Mouse (Mus musculus) embryo, embryonic 9.5 days (tissue): ENCODE measurements at regions not wholly inside any gene's neighbourhood (a gene's known extent, or its start where the extent isn't known, plus 50 kb on each side); places are given as distances from the start of the nearest gene placed in this dataset.
A peak's percentile ranks its signal among the peaks of the same experiment; 100 is the strongest.

Experiments
- DNase-seq: peaks from one replicate; pipeline ENCODE4 v3.0.0-alpha.2; 2017; ENCODE audit errors: extremely low spot score

DNA sequence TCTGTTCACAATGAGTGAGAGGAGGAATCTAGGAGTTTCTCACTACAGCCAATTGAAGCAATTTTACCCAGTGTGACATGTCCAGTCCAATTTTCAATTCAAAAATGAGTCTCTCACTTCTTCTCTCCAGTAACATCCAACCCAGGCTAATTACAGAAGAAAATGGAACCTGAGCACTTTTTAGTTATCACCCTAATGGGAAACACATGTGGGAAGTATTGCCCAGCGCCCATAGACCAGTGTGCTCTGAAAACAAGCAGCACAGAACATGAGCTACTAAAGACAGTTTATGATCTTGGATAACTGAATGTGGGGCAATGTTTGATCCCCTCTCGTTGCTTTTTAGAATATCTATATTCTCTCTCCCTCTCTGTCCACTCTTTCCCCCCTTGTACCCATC lies 70.5 kb upstream of the Efemp1 start:
- peak; percentile 6 for DNase-seq

- no peak for DNase-seq
Observed at GRCm38 (mm10) chr11:28770831-28771230, 82.2 kb upstream of the Efemp1 start.

DNA sequence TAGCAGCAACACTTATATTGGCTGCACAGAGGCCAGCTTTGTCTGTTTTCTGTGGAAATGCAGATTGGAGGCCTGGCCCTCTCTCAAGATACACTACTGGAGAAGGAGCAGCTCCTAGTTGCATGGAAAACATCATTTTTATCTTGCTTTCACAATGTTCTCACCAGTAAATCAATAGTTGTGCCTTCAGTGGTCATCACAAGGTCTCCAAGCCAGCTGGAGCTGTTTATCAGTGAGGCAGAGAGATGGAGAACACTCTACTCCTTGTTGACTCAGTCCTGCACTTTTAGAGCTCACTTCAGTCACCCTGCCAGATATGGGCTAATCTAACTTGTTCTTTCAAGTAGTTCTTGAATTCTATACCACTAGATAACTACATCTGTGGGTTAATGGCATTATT lies 92.3 kb upstream of the Efemp1 start:
- no peak for DNase-seq

- DNase-seq = peak; percentile 74
Observed at GRCm38 (mm10) chr11:28734941-28735597, 117.9 kb upstream of the Efemp1 start.

DNA sequence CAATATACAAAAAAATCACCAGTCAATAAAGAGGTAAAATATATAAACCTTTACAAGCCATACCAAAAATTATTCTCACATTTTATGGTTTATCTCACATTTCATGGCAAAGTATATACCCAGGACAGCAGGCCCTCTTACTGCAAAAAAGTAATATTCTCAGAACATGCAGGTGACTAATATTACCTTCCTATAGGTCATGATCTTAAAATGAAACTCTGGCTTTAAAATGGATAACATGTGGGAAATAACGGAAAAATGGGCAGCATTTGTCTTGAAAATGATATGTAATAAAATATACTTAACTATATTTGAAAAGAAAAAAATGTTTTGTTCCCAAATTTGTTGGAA lies 118.4 kb upstream of the Efemp1 start:
- DNase-seq = no peak

- DNase-seq = peak; percentile 22
Observed at GRCm38 (mm10) chr11:28733877-28734580, 119.0 kb upstream of the Efemp1 start.

- DNase-seq = no peak
Observed at GRCm38 (mm10) chr11:28730140-28730539, 122.9 kb upstream of the Efemp1 start.

GRCm38 (mm10) chr11:28709511-28709910 lies 125.4 kb upstream of the Ccdc85a start:
- DNase-seq = no peak

GRCm38 (mm10) chr11:28708431-28708830 lies 124.3 kb upstream of the Ccdc85a start:
- no peak for DNase-seq

DNA sequence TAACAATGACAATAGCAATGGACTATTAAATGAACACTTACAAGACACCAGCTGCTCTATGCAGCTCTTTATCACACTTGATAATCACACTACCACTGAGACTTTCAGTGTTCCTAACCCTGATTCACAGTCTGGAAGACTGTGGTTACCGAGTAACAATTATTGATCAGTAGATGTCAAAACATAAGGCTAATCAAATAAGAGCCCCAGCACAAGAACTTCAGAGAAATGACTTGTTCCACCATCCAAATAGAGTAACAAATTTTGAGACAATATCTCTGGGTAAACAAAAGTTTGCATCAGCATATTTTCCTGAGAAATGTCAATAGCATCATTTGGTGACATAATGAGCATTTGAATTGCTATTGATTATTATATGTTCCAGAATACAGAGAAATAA lies 118.3 kb upstream of the Ccdc85a start:
- no peak for DNase-seq

GRCm38 (mm10) chr11:28701379-28701778 lies 117.3 kb upstream of the Ccdc85a start:
- no peak for DNase-seq

- no peak for DNase-seq
Observed at GRCm38 (mm10) chr11:28699766-28700165, 115.6 kb upstream of the Ccdc85a start.

DNA sequence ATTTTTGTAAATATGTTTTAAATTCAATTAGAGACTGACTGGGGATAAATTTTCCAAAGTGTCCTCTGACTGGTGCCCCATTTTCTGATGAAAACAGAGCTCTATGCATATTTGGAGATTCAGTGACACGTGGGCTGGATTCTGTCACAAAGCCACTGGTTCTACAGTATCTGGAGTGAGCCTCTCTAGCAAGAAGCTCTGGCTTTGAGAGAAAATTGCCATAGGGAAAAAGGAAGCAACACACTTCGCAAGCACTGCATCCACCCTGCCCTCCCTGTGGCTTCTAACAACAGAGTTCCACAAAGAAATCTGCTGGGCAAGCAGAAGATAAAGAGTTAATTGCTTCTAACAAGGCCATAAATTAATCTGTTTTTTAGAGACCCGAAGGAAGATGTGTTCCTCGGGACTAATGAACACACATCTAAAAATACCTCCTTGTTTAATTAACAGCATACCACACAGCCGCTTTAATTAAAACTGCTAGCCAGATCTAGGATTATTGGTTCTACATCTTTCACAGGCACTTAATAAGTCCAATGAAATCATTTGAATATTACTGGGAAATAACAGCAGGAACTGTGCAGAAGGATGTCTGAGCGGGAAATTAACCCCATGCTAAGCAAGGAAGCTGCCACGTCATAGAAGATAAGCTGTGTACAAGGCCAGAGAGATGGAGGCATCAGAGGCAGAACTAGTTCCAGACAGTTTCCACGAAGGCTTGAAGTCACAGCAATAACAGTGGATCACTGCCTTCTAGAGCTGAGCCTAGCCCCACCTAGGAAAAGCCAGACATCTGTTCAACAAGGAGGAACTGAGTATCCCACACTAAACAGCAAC lies 113.7 kb upstream of the Ccdc85a start:
- no peak for DNase-seq

DNA sequence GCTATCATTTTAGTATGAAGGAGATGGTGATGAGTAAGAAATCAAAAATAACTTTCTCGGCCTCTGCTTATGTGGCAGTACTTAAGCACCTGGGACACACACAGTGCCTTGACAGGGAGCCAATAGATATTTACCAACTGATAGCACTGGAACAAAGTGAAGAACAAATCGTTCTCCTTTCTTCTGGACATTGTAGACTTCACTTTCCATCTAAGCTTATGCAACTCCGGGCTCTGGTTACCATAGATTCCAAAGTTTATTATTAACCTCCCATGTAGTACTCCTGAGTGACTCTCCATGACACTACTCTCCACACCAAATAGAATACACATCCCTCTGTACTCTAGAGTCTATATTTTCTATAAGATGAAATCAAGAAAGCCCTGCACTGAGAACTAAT lies 110.9 kb upstream of the Ccdc85a start:
- DNase-seq = no peak

- no peak for DNase-seq
Observed at GRCm38 (mm10) chr11:28693303-28693702, 109.2 kb upstream of the Ccdc85a start.

- DNase-seq = peak; percentile 54
Observed at GRCm38 (mm10) chr11:28692263-28693194, 108.4 kb upstream of the Ccdc85a start.

DNA sequence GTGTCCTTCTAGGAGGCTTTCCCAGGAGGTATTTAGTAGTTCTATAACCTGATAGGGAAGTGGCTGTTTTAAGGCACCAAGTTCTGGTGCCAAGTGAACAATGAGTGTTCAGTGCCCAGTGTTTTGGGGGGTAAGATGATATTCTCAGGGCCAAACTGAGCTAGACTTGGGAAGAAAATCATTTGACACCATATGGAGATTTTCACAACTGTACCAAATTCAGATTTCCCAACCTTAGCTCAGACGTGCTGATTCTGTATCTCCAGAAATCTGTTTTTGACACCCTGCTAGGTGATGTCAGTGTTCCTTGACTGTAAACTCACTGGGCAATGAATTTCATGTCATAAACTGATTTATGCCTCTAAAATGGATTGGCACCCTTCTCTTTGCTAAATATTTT lies 104.3 kb upstream of the Ccdc85a start:
- no peak for DNase-seq

- peak; percentile 68 for DNase-seq
Observed at GRCm38 (mm10) chr11:28685407-28685806, 101.3 kb upstream of the Ccdc85a start.

- no peak for DNase-seq
Observed at GRCm38 (mm10) chr11:28681311-28681710, 97.2 kb upstream of the Ccdc85a start.

DNA sequence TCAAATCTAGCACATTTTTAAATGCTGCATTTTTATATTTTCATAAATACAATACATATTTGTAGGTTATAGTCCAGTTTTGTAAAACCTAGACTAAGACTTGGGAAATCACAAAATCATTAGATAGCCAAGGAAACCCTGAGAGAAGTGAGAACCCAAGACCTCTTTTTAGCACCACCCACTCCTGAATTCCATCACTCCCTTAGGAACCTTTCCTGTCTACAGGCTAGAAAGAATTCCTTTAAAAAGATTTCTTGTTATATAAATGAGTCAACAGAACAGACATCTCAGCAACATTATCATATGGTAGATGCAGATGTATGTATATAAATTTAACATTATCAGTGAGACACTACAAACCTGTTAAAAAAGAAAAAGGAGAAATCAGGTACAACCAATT lies 86.6 kb upstream of the Ccdc85a start:
- DNase-seq = no peak

GRCm38 (mm10) chr11:28669359-28669758 lies 85.2 kb upstream of the Ccdc85a start:
- no peak for DNase-seq

DNA sequence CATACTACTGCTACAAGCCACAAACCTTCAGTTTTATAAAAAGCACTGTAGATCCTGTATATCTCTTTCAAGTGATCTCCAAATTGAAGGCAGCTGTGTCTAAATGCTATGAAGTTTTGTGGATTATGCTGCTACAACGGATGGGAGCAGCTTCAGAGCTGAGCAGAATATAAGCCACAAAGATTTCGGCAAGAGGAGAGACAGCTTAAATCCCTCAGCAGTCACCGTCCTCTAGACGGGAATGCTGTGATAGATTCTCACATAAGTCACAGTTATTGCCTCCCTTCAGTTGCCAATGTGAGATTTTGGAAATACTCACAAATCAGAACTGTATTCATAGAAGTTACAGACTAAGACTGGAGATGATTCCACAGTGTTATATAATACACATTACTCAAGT lies 76.3 kb upstream of the Ccdc85a start:
- DNase-seq = no peak
